Mouse (Mus musculus): Measurements from ENCODE around the gene Erap1. TPM values are rescaled to one million over a fixed set of nuclear protein-coding genes. Genes with fewer than 3 reads are reported as not detected.

Gene Erap1
- polyA plus RNA-seq, 1 experiment from 2014 or later: 4.2 TPM

DNA sequence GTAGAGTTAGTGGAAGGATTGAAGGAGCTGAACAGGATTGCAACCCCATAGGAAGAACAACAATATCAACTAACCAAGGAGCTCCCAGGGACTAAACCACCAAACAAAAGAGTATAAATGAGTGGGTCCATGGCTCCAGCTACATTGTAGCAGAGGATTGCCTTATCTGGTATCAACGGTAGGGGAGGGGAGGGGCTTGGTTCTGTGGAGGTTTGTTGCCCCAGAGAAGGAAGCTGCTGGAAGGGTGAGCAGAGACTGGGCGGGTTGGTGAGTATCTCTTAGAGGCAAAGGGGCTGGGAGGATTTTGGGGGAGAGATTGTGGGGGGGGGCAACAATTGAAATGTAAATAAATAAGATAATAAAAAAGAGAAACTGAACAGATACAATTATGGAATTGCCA lies 79.6 kb downstream of the Erap1 start:
- Histone ChIP-seq H3K27me3 (ENCODE audit: insufficient read depth, poor library complexity, severe bottlenecking) (no peaks in the 10 kb centered on the region), H3K27ac (no peak overlapping the region), H3K36me3 (peaks cover 14% of the 10 kb centered on the region), H3K9me3 (no peaks in the 10 kb centered on the region), H3K4me1 (replicated peaks) (no peaks in the 10 kb centered on the region), H3K4me3 (no peak overlapping the region)
- DNase-seq (ENCODE audit: low spot score): no peak
- 85% methylated on average over 2 of the region's 2 CpGs for WGBS

DNA sequence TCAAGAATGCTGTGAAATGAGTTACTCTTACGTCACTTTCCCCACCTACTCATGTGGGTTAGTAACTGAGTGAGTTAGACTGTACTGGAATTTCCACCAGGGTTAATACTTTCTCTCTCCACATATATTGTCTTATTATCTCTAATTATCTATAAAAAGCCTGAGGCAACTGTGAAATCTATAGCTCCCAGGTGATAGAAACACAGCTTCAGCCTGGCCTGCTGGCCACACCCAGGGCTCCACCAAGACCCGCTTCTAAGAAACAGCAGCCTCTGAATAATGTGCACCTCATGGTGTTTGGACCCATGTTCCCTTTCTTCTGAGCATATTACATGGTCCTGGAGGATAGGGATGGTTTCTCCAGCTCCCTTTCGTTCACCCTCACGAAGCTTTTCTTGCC lies 94.4 kb downstream of the Erap1 start:
- H3K27ac ChIP-seq: no peak overlapping the region
- H3K9me3 ChIP-seq: no peaks in the 10 kb centered on the region
- H3K36me3 ChIP-seq: peaks cover 26% of the 10 kb centered on the region
- H3K4me3 ChIP-seq: no peak overlapping the region
- 93% methylated on average over 4 of the region's 4 CpGs for WGBS
- no peak for DNase-seq (ENCODE audit: low spot score)
- no peaks in the 10 kb centered on the region for H3K27me3 ChIP-seq (ENCODE audit: insufficient read depth, poor library complexity, severe bottlenecking)
- no peaks in the 10 kb centered on the region for H3K4me1 ChIP-seq (replicated peaks)

DNA sequence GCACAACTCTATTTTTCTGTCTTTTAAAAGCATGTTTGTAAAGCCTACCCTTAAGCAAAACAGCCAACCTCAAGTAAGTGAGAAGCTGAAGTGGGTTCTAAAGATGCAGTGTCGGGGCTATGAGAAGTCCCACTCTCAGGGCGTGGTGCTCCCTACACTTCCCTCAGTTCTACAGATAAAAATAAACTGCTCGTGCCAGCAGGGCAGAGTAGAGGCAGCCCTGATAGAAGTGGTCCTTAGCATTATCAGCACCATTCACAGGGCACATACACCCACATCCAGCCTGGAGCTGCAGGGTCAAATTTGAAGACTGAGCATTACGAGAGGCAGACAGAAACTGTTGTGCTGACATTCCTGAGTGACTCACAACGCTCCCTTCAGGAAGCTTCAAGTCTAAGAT lies 96.5 kb downstream of the Erap1 start:
- WGBS: 83% methylated on average over 5 of the region's 5 CpGs
- H3K4me3 ChIP-seq: no peak overlapping the region

DNA sequence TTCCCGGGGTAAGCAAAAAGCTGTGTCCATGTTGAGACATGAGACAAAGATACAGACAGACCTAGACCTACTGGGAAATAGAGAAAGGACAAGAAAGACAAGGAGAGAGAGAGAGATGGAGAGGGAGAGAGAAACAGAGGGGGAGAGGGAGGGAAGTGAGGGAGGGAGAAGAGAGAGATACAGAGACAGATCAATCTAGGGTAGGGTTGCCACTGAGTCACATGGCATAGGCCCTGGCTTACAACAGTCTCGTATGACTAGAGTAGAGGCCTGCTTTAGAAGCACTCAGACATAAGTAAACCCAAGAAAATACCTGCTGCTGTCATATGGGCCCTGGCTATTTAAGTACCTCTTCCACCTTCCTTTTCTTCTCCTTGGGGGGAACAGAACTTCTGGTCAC lies 97.0 kb downstream of the Erap1 start:
- WGBS: 84% methylated on average over 2 of the region's 2 CpGs
- Histone ChIP-seq H3K9me3 (no peaks in the 10 kb centered on the region), H3K27ac (no peak overlapping the region), H3K27me3 (ENCODE audit: insufficient read depth, poor library complexity, severe bottlenecking) (no peaks in the 10 kb centered on the region), H3K4me3 (no peak overlapping the region), H3K36me3 (peaks cover 16% of the 10 kb centered on the region), H3K4me1 (replicated peaks) (no peaks in the 10 kb centered on the region)
- no peak for DNase-seq (ENCODE audit: low spot score)

More for the DNA sequence above, 96.5 kb downstream of the Erap1 start:
- H3K36me3 ChIP-seq: peaks cover 17% of the 10 kb centered on the region
- H3K4me1 ChIP-seq (replicated peaks): no peaks in the 10 kb centered on the region
- DNase-seq (ENCODE audit: low spot score): no peak
- no peaks in the 10 kb centered on the region for H3K9me3 ChIP-seq
- H3K27ac ChIP-seq: no peak overlapping the region
- no peaks in the 10 kb centered on the region for H3K27me3 ChIP-seq (ENCODE audit: insufficient read depth, poor library complexity, severe bottlenecking)

Other genes starting within 250 kb of the Erap1 start
- gene Zfp72, start 248.7 kb upstream of the Erap1 start, polyA plus RNA-seq (2016; fragmentation: Nextera tagmentation; extraction: Ambion mirVana): 4.1 and 4.9 TPM in 2 replicates
- 94.6 and 115 TPM in 2 replicates for gene Ftl1-ps1, start 239.9 kb upstream of the Erap1 start, polyA plus RNA-seq (2016; fragmentation: Nextera tagmentation; extraction: Ambion mirVana)
- 19.0 and 22.4 TPM in 2 replicates for gene Zfp825, start 145.6 kb upstream of the Erap1 start, polyA plus RNA-seq (2016; fragmentation: Nextera tagmentation; extraction: Ambion mirVana)
- gene Cast, start 169.2 kb downstream of the Erap1 start, polyA plus RNA-seq (2016; fragmentation: Nextera tagmentation; extraction: Ambion mirVana): 14.4 and 17.6 TPM in 2 replicates